26 mouse cellular contexts compared by ENCODE assay signal in the genomic region with DNA sequence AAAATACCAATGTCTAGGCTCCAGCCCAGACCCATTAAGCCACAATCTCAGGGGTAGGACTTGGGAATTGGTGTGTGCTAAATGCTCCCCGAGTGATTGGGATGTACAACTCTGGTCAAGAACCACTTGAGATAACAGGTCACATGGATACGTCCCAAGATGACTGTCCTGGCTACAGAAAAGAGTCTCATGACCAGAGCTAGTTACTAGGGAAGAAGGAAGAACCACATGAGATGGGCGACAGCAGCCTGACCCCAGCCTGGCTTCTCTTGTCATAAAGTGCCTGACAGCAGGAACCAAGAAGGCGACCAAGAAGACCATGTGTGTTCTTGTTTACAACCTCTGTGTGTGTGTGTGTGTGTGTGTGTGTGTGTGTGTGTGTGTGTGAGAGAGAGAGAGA.
"Had no signal": no experiment of that assay in that cellular context is flagged by ENCODE, and none has a peak within 500 bp of the region (broad histone marks: within the 10 kb centered on the region; RNA-seq: fewer than 3 reads in every experiment).

No protein-coding gene starts in this region.

- H3K4me3 ChIP-seq: gastrocnemius, adult 2 months; heart, embryonic 10.5 days; heart, embryonic 13.5 days; hindbrain, embryonic 10.5 days; hindbrain, embryonic 12.5 days; intestine, embryonic 15.5 days; layer of hippocampus, adult 2 months; left cerebral cortex, adult 2 months; limb, embryonic 10.5 days; limb, embryonic 12.5 days; liver, embryonic 13.5 days; liver, embryonic 15.5 days had no signal

- H3K9me3 ChIP-seq: heart, embryonic 10.5 days; heart, embryonic 13.5 days; hindbrain, embryonic 12.5 days; intestine, embryonic 15.5 days; limb, embryonic 10.5 days; limb, embryonic 12.5 days; liver, embryonic 13.5 days; liver, embryonic 15.5 days had no signal

- H3K27me3 ChIP-seq: heart, embryonic 13.5 days; hindbrain, embryonic 12.5 days; intestine, embryonic 15.5 days; limb, embryonic 12.5 days; liver, embryonic 13.5 days; liver, embryonic 15.5 days had no signal

- ATAC-seq: forebrain, embryonic 16.5 days; hindbrain, embryonic 16.5 days; inflammation-experienced regulatory T-cells, adult 6 months; intestine, embryonic 15.5 days; intestine, postnatal 0 days had no signal

- H3K9ac ChIP-seq: heart, embryonic 13.5 days; hindbrain, embryonic 12.5 days; hindbrain, embryonic 14.5 days; intestine, embryonic 15.5 days; limb, embryonic 12.5 days; liver, embryonic 13.5 days; liver, embryonic 15.5 days had no signal

- H3K36me3 ChIP-seq: heart, embryonic 10.5 days; heart, embryonic 13.5 days; hindbrain, embryonic 10.5 days; hindbrain, embryonic 12.5 days; intestine, embryonic 15.5 days; limb, embryonic 10.5 days; limb, embryonic 12.5 days; liver, embryonic 13.5 days; liver, embryonic 15.5 days had no signal

- DNase-seq: gastrocnemius, adult 2 months; gastrocnemius, postnatal 10 days; gastrocnemius, postnatal 25 days; kidney, adult 18-20 months; kidney, adult 8-10 months; kidney, postnatal 10 days; kidney, postnatal 25 days; kidney, postnatal 4 days; liver; liver, embryonic 13.5 days had no signal

- H3K4me2 ChIP-seq: heart, embryonic 13.5 days; hindbrain, embryonic 12.5 days; hindbrain, embryonic 14.5 days; intestine, embryonic 15.5 days; limb, embryonic 12.5 days; liver, embryonic 11.5 days; liver, embryonic 13.5 days; liver, embryonic 15.5 days had no signal

- H3K27ac ChIP-seq: gastrocnemius, adult 2 months; heart, embryonic 10.5 days; hindbrain, embryonic 10.5 days; hindbrain, embryonic 12.5 days; hindbrain, embryonic 14.5 days; intestine, embryonic 15.5 days; layer of hippocampus, adult 2 months; left cerebral cortex, adult 2 months; limb, embryonic 10.5 days; limb, embryonic 12.5 days; liver, embryonic 13.5 days; liver, embryonic 15.5 days had no signal

- H3K4me1 ChIP-seq: intestine, embryonic 15.5 days; limb, embryonic 12.5 days had no signal
